Mouse (Mus musculus): ENCODE results near the gene Eif1b. TPM values are rescaled to one million over a fixed set of nuclear protein-coding genes. Genes with fewer than 3 reads are reported as not detected.
"Not testable (repeated sequence)": the region's sequence is repeated elsewhere in the genome, so short reads cannot be mapped to it uniquely, and the experiment has no call there.

Gene Eif1b
- polyA plus RNA-seq, 1 experiment from 2014 or later: 53.0 TPM

- Histone ChIP-seq H3K4me1 (ENCODE audit: control insufficient read depth, low read depth, low read length) (no peaks in the 10 kb centered on the region), H3K27ac (ENCODE audit: low read length) (no peak overlapping the region), H3K4me2 (ENCODE audit: low read depth, low read length) (no peak overlapping the region), H3K27me3 (ENCODE audit: control insufficient read depth, insufficient read depth, low read depth, low read length) (no peaks in the 10 kb centered on the region), H3K9me3 (replicated peaks; ENCODE audit: control insufficient read depth, low read length) (no peaks in the 10 kb centered on the region), H3K9ac (ENCODE audit: low read depth, low read length) (no peak overlapping the region), H3K4me3 (ENCODE audit: low read depth, low read length) (no peak overlapping the region), H3K36me3 (ENCODE audit: control insufficient read depth, insufficient read depth) (no peaks in the 10 kb centered on the region)
- ATAC-seq (ENCODE audit: low read depth): no peak
- 65% methylated on average over 6 of the region's 6 CpGs for WGBS (ENCODE audit: insufficient replicate concordance)
These were observed 40.0 kb downstream of the Eif1b start for GRCm38 (mm10) chr9:120532062-120532461.

GRCm38 (mm10) chr9:120532691-120533090 lies 40.7 kb downstream of the Eif1b start:
- Histone ChIP-seq H3K9me3 (replicated peaks; ENCODE audit: control insufficient read depth, low read length) (no peaks in the 10 kb centered on the region), H3K9ac (ENCODE audit: low read depth, low read length) (no peak overlapping the region), H3K27me3 (ENCODE audit: control insufficient read depth, insufficient read depth, low read depth, low read length) (no peaks in the 10 kb centered on the region), H3K4me1 (ENCODE audit: control insufficient read depth, low read depth, low read length) (no peaks in the 10 kb centered on the region), H3K4me2 (ENCODE audit: low read depth, low read length) (no peak overlapping the region), H3K4me3 (ENCODE audit: low read depth, low read length) (no peak overlapping the region), H3K27ac (ENCODE audit: low read length) (no peak overlapping the region), H3K36me3 (ENCODE audit: control insufficient read depth, insufficient read depth) (no peaks in the 10 kb centered on the region)
- no peak for ATAC-seq (ENCODE audit: low read depth)
- 64% methylated on average over 6 of the region's 6 CpGs for WGBS (ENCODE audit: insufficient replicate concordance)

- not testable (repeated sequence) for H3K9me3 ChIP-seq (replicated peaks; ENCODE audit: control insufficient read depth, low read length); ATAC-seq (ENCODE audit: low read depth); H3K4me3 ChIP-seq (ENCODE audit: low read depth, low read length); H3K4me2 ChIP-seq (ENCODE audit: low read depth, low read length); H3K4me1 ChIP-seq (ENCODE audit: control insufficient read depth, low read depth, low read length); H3K27ac ChIP-seq (ENCODE audit: low read length); H3K36me3 ChIP-seq (ENCODE audit: control insufficient read depth, insufficient read depth); H3K27me3 ChIP-seq (ENCODE audit: control insufficient read depth, insufficient read depth, low read depth, low read length); H3K9ac ChIP-seq (ENCODE audit: low read depth, low read length)
- WGBS (ENCODE audit: insufficient replicate concordance): 75% methylated on average over 8 of the region's 8 CpGs
These were observed 41.5 kb downstream of the Eif1b start for GRCm38 (mm10) chr9:120533446-120533950.

- Histone ChIP-seq H3K4me3 (ENCODE audit: low read depth, low read length) (peak within 1 kb of the TSS; percentile 44), H3K4me1 (ENCODE audit: control insufficient read depth, low read depth, low read length) (no peaks in the 10 kb centered on the region; the same call in 1 of the 2 replicates), H3K27me3 (ENCODE audit: control insufficient read depth, insufficient read depth, low read depth, low read length) (peaks cover 23% of the 10 kb centered on the region), H3K27ac (ENCODE audit: low read length) (no peak within 1 kb of the TSS), H3K9me3 (replicated peaks; ENCODE audit: control insufficient read depth, low read length) (no peaks in the 10 kb centered on the region), H3K4me2 (ENCODE audit: low read depth, low read length) (peak within 1 kb of the TSS; percentile 60), H3K36me3 (ENCODE audit: control insufficient read depth, insufficient read depth) (no peaks in the 10 kb centered on the region), H3K9ac (ENCODE audit: low read depth, low read length) (no peak within 1 kb of the TSS)
- WGBS (ENCODE audit: insufficient replicate concordance): 3% methylated on average over 31 of the region's 31 CpGs
- ATAC-seq (ENCODE audit: low read depth): peak; percentile 24; the same call in 1 of the 2 replicates
These were observed 47.7 kb downstream of the Eif1b start, which contains the start of gene Entpd3 for GRCm38 (mm10) chr9:120539662-120540251. Entpd3 (plus strand) TSS chr9:120539818.

- no peak for ATAC-seq (ENCODE audit: low read depth)
- no peak overlapping the region for H3K27ac ChIP-seq (ENCODE audit: low read length)
These were observed 49.4 kb downstream of the Eif1b start for GRCm38 (mm10) chr9:120541411-120541810.

GRCm38 (mm10) chr9:120542241-120542640 lies 50.2 kb downstream of the Eif1b start:
- Histone ChIP-seq H3K4me3 (ENCODE audit: low read depth, low read length) (no peak overlapping the region), H3K9me3 (replicated peaks; ENCODE audit: control insufficient read depth, low read length) (no peaks in the 10 kb centered on the region), H3K4me2 (ENCODE audit: low read depth, low read length) (no peak overlapping the region), H3K36me3 (ENCODE audit: control insufficient read depth, insufficient read depth) (no peaks in the 10 kb centered on the region), H3K27me3 (ENCODE audit: control insufficient read depth, insufficient read depth, low read depth, low read length) (peaks cover 23% of the 10 kb centered on the region), H3K27ac (ENCODE audit: low read length) (no peak overlapping the region), H3K9ac (ENCODE audit: low read depth, low read length) (no peak overlapping the region), H3K4me1 (ENCODE audit: control insufficient read depth, low read depth, low read length) (no peaks in the 10 kb centered on the region; the same call in 1 of the 2 replicates)
- 23% methylated on average over 6 of the region's 6 CpGs for WGBS (ENCODE audit: insufficient replicate concordance)
- ATAC-seq (ENCODE audit: low read depth): no peak

More at GRCm38 (mm10) chr9:120541411-120541810, 49.4 kb downstream of the Eif1b start:
- H3K36me3 ChIP-seq (ENCODE audit: control insufficient read depth, insufficient read depth): no peaks in the 10 kb centered on the region
- no peaks in the 10 kb centered on the region for H3K9me3 ChIP-seq (replicated peaks; ENCODE audit: control insufficient read depth, low read length)
- no peak overlapping the region for H3K4me2 ChIP-seq (ENCODE audit: low read depth, low read length)
- peaks cover 23% of the 10 kb centered on the region for H3K27me3 ChIP-seq (ENCODE audit: control insufficient read depth, insufficient read depth, low read depth, low read length)
- WGBS (ENCODE audit: insufficient replicate concordance): 35% methylated on average over 2 of the region's 2 CpGs
- no peaks in the 10 kb centered on the region; the same call in 1 of the 2 replicates for H3K4me1 ChIP-seq (ENCODE audit: control insufficient read depth, low read depth, low read length)
- H3K9ac ChIP-seq (ENCODE audit: low read depth, low read length): no peak overlapping the region
- no peak overlapping the region for H3K4me3 ChIP-seq (ENCODE audit: low read depth, low read length)

Other genes with a start within 250 kb of the Eif1b start
- 0.01 and 0.02 TPM in 2 replicates for gene Myrip, start 190.7 kb upstream of the Eif1b start, polyA plus RNA-seq (2015; fragmentation: Nextera tagmentation; extraction: Ambion mirVana)
- 0.05 TPM in 1 of 2 replicates, not detected in the other for gene Entpd3, start 47.6 kb downstream of the Eif1b start, polyA plus RNA-seq (2015; fragmentation: Nextera tagmentation; extraction: Ambion mirVana)
- 335 and 378 TPM in 2 replicates for gene Rpl14, start 79.2 kb downstream of the Eif1b start, polyA plus RNA-seq (2015; fragmentation: Nextera tagmentation; extraction: Ambion mirVana)

Data from liver, embryonic 16.5 days (tissue).